Mouse (Mus musculus) layer of hippocampus, adult 9-11 months (tissue): ENCODE data around the gene Spp2.
"Not testable (repeated sequence)": the region's sequence is repeated elsewhere in the genome, so short reads cannot be mapped to it uniquely, and the experiment has no call there.

Source experiments
- DNase-seq: peaks from one replicate; pipeline ENCODE4 v3.0.0; 2022

Gene Spp2

DNA sequence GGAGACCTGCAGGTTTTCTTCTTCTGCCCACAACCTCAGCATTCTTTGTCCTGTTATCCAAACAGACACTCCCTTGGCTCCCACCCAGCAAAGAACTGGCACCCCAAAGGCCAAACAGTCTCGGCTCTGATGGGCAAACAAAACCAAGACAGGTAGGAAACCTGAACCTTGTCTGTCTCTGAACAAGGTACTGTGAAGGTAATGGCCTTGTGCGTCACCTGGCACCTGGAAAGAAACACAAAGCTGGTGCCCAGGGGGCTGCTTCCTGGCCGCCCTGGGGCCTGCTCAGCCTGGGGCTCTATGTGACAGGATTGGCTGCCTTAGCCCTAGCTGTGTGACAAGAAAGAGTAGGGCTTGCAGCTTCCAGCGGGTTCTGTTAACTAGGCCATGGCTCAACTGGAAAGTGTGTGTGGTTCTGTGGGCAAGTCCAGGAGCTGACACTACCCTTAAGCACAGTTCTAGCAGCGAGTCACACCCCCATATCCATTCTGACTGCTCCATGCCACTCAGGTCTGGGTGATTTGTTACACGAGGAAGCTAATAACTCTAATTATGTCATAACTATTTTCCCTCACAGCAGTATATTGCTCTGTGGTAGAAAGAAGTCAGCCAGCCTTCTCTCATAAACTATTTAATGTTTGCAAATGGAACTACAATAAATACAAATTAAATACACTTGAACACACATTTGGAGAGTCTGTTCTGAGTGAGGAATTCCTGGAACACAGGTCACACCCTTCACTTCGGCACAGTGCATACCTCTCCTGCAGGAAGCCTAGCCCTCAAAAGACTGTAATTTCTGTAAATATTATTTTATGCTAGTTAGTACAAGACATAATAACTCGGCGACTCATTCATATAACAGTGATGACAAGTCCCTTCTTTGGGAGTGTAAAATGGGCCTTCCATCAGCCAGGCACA, 30.7 kb downstream of the Spp2 start:
- DNase-seq: no peak

DNA sequence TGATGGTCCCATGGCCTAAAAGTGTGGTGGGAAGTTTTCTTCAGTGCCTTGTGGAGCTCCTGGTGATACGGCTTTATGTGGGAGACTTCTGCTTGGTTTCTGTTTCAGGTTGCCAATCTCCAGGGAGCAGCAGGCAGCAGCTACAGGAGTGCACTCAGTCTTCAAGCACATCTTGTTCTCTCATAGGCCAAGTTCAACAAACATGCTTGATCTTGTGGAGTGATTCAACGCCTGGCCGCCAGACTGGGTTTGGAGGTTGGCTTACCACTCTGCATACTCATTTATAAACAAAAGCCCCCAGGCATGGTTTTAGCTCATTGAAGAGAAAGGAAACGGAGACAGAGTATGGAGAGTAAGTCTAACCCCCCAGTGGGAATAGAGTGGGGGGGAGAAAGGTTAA, 36.6 kb downstream of the Spp2 start:
- DNase-seq: no peak

DNA sequence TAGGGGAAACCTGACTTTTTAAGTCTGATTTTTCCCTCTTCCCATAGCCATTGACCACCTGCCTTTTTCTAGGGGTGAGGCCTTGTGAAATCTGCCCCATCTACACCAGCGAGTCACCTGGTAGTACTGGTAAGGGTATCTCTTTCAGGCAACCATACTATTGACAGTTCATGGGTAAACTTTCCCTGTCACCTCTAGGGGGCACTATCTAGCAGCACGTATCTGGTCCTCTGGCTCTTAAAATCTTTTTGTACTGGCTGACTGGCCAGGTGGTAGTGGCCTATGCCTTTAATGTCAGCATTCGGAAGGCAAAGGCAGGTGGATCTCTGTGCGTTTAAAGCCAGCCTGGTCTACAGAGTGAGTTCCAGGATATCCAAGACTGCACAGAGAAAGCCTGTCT, 38.6 kb downstream of the Spp2 start:
- DNase-seq: no peak

DNA sequence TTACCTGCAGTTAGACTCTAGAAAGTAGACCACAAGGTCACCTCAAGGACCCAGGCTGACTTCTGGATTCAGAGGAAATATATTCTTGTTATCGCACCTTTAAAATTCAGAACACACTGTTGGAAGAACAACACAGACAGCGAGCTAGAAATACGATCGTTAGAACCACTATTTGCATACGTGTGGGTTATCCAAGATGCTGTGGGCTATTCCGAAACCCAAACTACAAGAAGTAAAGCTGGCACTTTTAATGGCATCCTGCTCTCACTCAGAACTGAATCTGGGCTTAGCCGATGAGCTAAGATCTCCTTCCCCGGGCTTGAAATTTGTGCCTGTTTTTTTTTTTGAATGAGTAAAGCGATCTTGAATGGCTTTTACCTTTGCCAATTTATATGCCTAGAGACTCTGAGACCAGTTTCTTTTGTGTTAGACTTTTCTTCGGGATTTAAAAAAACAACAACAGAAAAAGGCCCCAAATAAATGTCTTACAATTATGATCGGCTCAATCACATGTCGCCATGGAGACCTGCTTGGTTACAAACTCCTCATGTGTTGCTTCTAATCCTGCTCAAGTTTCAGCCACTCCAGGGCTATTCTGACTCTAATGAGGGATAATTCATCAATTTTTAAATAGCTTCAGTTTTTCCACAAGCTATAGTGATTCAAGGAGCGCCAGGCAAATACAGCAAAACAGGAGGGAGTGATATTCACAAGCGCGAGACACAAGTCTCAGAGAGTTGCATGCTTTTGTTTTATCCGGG, 39.7 kb downstream of the Spp2 start:
- DNase-seq: no peak

DNA sequence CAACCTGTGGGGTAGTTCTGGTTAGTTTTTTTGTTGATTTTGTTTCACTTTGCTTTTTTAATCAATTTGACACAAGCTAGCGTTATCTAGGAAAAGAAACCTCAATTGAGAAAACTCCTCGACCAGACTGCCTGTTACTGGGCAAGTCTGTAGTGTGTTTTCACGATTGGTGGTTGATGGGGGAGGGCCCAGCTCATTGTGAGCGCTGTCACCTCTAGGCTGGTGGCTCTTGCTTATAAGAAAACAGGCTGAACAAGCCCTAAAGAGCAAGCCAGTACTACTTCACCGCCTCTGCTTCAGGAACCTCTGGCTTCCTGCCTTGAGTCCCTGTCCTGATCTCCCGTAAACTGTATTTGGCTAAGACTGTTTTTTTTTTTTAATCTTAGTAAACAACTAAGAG, 40.7 kb downstream of the Spp2 start:
- no peak for DNase-seq

DNA sequence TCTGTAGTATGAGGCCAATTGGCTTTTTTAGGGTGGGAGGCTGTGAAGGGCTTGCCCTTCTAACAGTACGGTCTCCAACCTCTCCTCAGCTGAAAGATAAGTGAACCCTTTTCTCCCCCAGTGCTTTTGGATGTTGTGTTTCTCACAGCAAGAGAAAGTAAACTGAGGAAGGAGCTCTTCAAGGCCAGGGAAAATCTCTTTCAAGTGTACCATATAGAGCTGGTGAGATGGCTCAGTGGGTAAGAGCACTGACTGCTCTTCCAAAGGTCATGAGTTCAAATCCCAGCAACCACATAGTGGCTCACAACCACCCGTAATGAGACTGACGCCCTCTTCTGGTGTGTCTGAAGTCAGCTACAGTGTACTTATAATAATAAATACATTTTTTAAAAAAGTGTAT, 41.3 kb downstream of the Spp2 start:
- DNase-seq: not testable (repeated sequence)

DNA sequence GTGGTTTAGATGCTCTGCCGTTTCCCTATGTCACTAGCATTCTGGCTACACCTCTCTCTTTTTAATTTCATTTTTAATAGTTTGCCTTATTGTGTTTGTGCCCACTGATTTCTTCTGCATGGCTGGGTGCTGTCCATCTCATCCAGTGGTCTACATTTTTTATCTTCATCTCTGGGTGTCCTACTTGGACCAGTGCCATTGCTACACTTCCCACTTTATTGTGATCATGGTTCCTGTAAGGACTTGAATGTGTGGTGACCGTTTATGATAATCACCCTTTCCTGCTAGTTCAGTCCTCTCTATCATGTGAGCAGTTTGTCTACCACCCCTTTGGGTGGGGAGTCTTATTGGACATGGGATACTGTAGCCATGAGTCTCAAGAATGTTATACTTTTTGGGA, 43.0 kb downstream of the Spp2 start:
- no peak for DNase-seq

DNA sequence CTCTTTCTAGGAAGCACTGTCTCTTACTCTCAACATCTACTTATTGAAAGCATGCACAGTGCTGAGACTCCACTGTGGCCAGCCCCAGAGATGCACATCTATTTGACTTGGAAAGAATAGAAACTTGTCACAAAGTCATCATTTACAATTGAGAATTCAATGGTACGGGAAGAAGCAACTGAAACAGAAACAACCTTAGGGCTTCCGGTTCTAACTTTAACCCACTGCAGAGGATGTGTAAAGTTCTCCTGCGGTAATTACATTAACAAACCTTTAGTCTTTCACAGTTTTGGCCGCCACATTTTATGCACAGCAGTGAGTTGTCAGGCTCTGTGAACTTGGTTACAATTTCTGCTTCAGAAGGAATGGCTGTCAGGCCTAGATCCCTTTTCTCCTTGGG, 43.9 kb downstream of the Spp2 start:
- no peak for DNase-seq

DNA sequence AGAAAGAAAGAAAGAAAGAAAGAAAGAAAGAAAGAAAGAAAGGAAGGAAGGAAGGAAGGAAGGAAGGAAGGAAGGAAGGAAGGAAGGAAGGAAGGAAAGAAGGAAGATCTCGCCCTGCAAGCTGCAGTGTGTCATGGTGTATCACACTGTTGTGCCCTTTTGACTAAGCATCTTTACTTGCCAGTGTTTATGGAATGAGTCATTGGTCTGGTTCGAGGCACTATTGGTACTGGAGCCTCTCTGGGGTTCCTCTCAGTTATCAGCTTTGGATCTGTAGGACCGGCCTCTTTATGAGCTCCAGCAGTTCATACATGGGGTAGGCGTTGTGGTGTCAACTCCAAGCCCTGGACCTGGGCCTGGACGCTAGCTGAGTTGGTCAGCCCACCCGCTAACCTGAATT, 45.4 kb downstream of the Spp2 start:
- no peak for DNase-seq

DNA sequence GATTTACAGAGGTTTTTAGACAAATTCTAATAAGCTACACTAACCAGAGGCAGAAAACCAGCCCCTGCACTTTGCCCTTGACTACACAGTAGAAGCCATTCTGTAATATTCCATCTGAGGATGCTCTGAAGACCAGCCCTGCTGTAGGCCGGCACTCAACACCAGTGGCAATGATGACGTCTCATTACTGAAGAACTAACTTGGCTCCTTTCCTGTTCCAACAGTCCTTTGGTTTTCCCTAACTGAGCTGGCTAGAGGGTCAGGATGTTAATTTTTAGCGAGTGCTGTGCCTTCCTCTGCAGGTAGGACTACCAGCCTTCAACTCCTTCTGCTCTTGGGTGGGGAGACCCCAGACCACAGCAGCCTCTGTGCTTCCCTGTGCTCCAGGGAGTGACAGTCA, 47.9 kb downstream of the Spp2 start:
- no peak for DNase-seq

DNA sequence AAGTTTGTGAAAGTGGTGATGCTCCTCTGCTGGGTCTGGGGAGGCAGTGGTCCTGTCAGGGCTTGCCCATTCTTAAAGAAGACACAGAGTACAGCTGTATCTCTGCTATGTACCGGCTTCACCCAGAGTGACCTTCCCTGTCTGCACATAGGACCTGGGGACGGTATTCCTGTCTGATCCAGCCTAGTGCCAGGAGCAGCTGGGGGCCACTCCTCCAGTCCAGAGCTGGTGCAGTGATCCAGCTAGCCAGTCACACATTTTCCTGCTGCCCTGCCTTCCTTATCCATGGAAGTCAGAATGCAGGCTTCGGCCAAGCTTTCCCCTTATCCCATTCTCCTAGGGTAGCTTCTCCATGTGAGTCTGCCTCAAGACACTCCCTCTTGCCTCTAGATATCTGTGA, 49.0 kb downstream of the Spp2 start:
- DNase-seq: no peak

DNA sequence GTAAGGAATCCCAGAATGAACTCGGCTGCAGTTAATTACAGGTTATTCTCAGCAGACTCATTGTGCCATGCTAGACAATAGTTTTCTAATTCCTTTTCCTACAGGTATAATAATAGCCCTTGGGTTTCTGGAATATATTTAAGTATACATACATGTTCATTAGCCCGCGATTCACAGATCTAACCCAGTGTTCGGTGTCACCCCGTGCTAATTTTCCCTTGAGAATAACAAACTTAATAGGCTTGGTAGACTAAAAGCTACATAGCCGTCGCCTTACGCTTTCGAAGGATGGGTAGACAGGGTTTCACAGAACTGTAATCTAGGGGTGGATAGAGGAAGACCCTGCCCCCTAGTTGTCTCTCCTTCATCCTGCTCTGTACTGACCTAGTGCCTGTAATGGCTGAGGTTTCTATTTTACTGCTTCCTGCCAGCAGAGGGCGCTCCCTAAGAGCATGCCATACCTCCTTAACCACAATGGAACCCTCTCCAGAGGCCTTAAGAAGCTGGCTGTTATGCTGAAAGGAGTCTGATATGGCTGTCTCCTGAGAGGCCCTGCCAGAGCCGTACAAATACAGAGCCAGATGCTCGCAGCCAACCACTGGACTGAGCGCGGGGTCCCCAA, 49.8 kb downstream of the Spp2 start:
- DNase-seq: peak; percentile 64

DNA sequence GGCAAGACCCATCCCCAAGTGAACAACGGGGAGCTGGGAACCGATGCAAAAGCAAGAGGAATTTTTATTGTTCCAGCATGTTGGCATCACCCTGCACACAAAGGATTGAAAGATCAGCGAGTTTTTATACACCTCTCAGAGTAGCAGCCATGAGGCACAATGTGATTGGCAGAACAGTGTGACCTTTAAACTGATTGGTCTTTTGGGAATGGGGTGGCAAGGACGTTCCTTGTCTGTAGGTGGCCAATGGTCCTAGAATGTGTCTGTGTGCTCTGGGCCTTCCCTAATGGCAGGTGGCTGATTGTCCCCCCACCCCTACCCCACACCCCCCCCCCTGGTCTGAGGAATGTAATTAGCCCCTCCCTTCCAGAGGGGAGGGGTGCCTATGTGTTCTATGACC, 52.4 kb downstream of the Spp2 start:
- no peak for DNase-seq

DNA sequence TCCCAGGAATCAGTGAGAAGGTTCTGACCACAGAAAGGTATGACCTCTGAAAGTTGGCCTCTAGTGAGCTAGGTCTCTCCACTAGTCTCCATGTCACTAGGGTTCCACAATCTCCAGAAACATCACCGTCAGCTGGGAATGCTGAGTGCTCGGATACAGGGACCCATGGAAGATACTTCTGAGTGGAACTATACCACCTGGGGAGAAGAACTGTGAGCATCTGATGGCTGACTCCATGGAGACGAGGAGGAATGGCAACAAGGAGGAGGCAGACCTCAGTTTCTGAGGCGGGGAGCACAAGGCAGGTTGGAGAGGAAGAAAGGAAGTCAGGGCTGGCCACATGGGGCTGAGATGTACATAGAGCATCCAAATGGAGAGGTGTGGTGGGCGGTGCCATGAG, 52.9 kb downstream of the Spp2 start:
- DNase-seq: no peak

DNA sequence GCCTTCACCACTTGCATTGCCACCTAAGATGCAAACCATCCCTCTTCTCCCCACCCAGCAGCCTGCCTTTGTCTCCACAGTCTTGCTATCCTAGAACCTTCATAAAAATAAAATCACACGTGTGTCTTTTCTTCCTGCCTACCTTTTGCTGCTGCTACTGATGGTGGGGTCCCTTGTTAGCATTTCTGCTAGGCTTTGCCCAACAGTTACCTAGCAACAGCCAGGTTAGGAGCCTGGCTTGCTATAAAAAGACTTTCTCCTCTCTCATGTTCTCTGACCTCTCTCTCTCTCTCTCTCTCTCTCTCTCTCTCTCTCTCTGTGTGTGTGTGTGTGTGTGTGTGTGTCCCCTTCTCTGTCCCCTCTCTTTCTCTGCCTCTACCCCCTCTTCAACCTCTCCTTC, 54.3 kb downstream of the Spp2 start:
- no peak for DNase-seq

DNA sequence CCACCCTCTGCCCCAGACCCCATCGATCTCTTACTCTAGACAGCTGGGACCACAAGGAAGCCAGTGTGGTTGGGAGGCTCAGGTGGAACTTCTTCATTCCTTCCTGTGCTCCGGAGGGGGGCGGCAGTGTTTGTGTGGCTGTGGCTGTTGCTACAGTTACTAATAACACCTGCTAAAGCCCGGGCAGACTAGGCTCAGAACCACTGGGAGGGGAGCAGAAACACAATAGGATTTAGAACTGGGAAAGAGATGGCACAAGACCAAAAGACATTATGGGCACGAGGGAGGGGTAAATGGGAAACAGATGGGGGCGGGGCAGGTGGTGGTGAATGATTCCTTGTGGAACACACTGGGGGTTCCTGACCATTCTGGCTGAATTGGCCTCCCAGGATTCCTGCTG, 55.7 kb downstream of the Spp2 start:
- no peak for DNase-seq

DNA sequence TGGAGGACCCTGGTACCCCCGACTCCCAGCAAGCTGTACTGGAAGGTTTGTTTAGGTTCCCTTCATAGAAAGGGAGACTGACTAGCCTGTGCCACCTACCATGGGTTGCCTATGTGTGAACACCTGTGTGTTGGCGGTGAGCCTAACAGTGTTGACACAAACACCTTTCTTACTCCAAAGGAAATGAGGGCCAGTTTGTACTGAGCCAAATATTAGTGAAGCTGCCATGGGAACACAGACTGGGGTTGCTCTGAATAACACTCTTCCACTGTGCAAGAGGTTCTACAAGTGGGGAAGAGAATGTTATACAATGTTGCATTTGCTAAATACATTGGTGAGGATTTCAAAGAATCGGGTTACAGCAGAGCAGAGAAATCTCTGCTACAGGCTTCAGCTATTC, 56.5 kb downstream of the Spp2 start:
- DNase-seq: no peak

DNA sequence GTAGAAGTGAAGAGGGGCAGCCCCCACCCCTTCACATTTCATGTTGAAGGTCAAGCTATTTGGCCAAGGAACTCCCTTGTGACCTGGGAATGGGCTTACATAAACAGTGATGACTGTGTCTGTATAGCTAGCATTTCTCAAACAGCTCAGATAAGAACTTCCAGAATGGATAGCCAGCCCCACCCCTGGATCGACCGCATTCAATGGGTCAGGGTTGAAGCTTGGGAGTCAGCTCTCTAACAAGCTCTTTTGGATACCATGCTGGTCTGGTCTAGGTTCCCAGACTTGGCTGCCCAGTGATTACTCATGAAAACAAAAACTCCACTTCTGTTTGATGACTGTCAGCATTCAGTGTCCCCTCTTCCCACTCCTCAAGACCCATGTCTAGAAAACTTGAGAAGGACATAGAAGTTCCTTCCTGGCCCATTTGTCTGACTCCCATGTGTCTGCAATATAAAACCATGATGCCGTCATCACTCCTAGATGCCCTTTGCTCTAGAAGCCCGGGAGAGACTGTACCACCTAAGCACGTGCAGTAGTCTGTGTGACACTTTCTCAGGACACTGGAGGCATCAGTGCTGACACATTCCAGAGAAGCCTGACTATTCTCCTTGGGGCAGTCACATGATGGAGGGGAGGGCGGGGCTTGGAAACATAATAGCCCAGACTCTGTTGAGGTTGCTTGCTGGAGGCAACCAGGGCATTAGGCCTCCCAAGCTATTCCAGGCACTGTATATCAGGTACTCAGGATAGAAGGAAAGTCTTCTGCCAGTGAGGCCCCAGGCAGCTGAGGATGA, 57.5 kb downstream of the Spp2 start:
- DNase-seq: no peak

DNA sequence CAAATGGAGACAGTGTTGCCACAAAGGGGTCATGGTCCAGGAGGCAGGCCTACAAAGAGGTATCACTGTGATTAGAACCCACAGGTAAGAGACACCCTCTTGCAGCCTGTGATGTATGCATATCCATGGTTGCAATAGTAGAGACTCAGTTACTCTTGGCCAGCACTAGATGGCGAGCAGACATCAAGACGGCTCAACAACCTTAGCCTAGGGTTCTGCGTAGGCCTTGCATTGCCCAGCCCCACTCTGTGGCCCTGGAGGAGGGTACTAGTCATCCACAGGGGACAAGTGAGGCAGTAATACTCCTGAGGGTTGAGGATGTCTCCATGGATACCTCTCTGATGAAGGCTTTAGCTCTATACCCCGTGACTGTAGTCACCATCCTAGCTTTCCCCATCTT, 59.0 kb downstream of the Spp2 start:
- DNase-seq: no peak

DNA sequence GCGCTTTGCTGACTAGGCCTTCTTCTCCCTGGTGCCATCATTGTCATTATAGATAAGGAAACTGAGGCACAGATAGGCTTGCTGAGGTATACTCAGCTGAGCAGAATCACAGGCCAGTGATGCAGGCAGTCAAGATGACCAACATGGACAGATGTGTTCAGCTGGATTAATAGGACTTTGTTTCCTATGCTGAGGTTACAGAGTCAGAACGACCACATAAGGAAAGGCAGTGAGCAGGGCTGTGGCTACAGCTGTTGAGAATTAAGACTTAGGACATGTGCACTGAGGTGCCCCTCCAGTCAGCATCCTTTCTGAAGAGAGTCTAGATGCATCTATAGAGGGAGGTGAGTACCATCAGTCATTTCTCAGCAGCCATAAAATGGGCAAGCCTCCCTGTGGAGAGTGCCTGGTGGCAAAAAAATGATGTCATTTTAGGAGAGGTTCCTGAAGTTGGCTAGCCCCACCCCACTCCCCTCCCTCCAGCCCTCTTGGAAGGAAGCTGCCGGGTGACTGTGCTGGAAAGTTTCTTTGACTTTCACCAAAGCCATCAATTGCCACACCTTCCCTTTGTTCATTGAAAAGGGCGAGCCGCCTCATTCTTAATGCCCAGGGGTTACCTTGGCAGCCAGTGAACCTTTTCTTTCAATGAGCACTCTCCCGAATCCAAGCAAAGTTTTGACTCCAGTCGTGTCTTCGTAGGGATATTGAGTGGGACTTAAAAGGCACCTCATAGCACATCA, 59.7 kb downstream of the Spp2 start:
- no peak for DNase-seq

DNA sequence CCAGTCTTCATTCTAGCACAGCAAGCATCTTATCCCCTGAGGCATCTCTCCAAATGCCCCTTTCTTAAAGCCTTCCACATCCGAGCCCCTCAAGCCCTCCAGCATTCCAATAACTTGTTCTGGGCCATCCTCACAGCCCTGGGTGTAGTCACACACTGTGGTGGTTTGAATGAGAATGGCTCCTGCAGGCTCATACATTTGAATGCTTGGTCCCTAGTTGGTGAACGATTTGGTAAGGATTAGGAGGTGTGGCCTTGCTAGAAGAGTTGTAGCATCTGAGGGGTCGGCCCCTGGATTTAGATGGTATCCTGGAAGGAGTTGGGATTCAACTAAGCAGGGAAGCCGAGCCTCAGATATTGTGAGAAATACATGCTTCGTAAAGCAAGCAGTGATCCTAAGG, 61.1 kb downstream of the Spp2 start:
- no peak for DNase-seq

DNA sequence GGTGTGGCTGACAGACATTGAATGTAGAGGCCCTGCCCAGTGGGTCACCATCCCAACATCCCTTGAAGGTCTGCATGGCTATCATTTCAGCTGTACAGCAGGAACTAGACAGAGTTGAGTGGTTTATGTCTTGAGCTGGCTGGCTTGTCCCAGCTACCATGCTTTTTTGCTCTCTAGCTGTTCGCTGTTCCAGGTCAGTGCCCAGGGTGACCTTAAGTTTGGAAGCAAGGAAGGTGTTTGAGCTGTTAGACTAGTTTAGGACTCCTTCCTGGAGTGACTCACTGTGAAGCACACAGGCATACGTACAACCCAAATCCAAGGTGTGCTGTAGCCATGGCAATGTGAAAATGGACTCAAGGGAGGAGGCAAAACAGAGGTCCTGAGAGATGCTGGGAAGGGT, 61.6 kb downstream of the Spp2 start:
- DNase-seq: no peak
